Mouse (Mus musculus) layer of hippocampus, adult 18-20 months (tissue): ENCODE measurements around the gene Ern1. TPM values are rescaled to one million over a fixed set of nuclear protein-coding genes. Genes with fewer than 3 reads are reported as not detected.
"Not testable (repeated sequence)": the region's sequence is repeated elsewhere in the genome, so short reads cannot be mapped to it uniquely, and the experiment has no call there.

Source experiments
- DNase-seq, 2 experiments: peaks; one replicate each; pipeline ENCODE4 v3.0.0; 2022; ENCODE audit warnings: low spot score in 2 of 2
- total RNA-seq, 2 experiments: library from RNA; stranded (reverse); gene quantifications; 2 replicates each; pipeline ENCODE4 v1.2.3; 2021

The Ern1 gene
- total RNA-seq, 2 experiments from 2014 or later = 10.0 TPM

GRCm38 (mm10) chr11:106482867-106483266 lies 4.8 kb downstream of the Ern1 start:
- no peak for DNase-seq

- no peak for DNase-seq
These were observed 6.0 kb downstream of the Ern1 start for GRCm38 (mm10) chr11:106481651-106482050.

GRCm38 (mm10) chr11:106480530-106480885 lies 7.1 kb downstream of the Ern1 start:
- no peak for DNase-seq

GRCm38 (mm10) chr11:106479619-106480529 lies 7.8 kb downstream of the Ern1 start:
- no peak for DNase-seq

GRCm38 (mm10) chr11:106478745-106479144 lies 8.9 kb downstream of the Ern1 start:
- no peak for DNase-seq

- no peak for DNase-seq
These were observed 10.0 kb downstream of the Ern1 start for GRCm38 (mm10) chr11:106477505-106478160.

GRCm38 (mm10) chr11:106475309-106475708 lies 12.3 kb downstream of the Ern1 start:
- no peak for DNase-seq

GRCm38 (mm10) chr11:106471629-106472028 lies 16.0 kb downstream of the Ern1 start:
- DNase-seq = no peak

GRCm38 (mm10) chr11:106468509-106468908 lies 19.1 kb downstream of the Ern1 start:
- no peak for DNase-seq

- DNase-seq = no peak
These were observed 21.7 kb downstream of the Ern1 start for GRCm38 (mm10) chr11:106465932-106466331.

GRCm38 (mm10) chr11:106465545-106465903 lies 22.1 kb downstream of the Ern1 start:
- DNase-seq = no peak

GRCm38 (mm10) chr11:106464681-106465544 lies 22.7 kb downstream of the Ern1 start:
- DNase-seq = no peak

GRCm38 (mm10) chr11:106463845-106464244 lies 23.8 kb downstream of the Ern1 start:
- no peak for DNase-seq

GRCm38 (mm10) chr11:106462309-106462708 lies 25.3 kb downstream of the Ern1 start:
- DNase-seq = peak in 1 of 2 experiments; percentile 18

GRCm38 (mm10) chr11:106461145-106461932 lies 26.3 kb downstream of the Ern1 start:
- DNase-seq = no peak

GRCm38 (mm10) chr11:106460671-106461070 lies 27.0 kb downstream of the Ern1 start:
- no peak for DNase-seq

GRCm38 (mm10) chr11:106458540-106458939 lies 29.1 kb downstream of the Ern1 start:
- DNase-seq = no peak

- no peak for DNase-seq
These were observed 44.0 kb downstream of the Ern1 start for GRCm38 (mm10) chr11:106443646-106444045.

- not testable (repeated sequence) for DNase-seq
These were observed 45.1 kb downstream of the Ern1 start for GRCm38 (mm10) chr11:106442564-106442963.

GRCm38 (mm10) chr11:106440318-106440717 lies 47.3 kb downstream of the Ern1 start:
- no peak for DNase-seq

- DNase-seq = no peak
These were observed 48.3 kb downstream of the Ern1 start for GRCm38 (mm10) chr11:106439355-106439754.
